Mouse (Mus musculus) CH12.LX (cell line): ENCODE data around the gene Pdap1. TPM values are rescaled to one million over a fixed set of nuclear protein-coding genes. Genes with fewer than 3 reads are reported as not detected.
"Not testable (repeated sequence)": the region's sequence is repeated elsewhere in the genome, so short reads cannot be mapped to it uniquely, and the experiment has no call there.

Experiments
- DNase-seq: peaks from one replicate; pipeline ENCODE4 v3.0.0-alpha.2; 2013; ENCODE audit errors: extremely low read depth
- H3K27ac ChIP-seq: 2 replicates; pipeline ENCODE4 v1.5.1; 2012; ENCODE audit warnings: low read depth, mild to moderate bottlenecking, control low read depth, moderate library complexity; ENCODE audit not compliant: insufficient read depth
- H3K27me3 ChIP-seq: replicated peaks from 2 replicates; pipeline ENCODE3; 2012; ENCODE audit warnings: inconsistent platforms
- H3K36me3 ChIP-seq, 2 experiments: replicated peaks in 1 of 2; 2 replicates each; pipeline versions ENCODE3 to v1.6.1; 2012; ENCODE audit warnings: inconsistent platforms in 1 of 2, low read length in 1 of 2, mild to moderate bottlenecking in 1 of 2, mixed read lengths in 1 of 2, moderate library complexity in 1 of 2; ENCODE audit not compliant: control insufficient read depth in 1 of 2, insufficient read depth in 1 of 2
- H3K4me1 ChIP-seq, 2 experiments: 2 replicates each; pipeline ENCODE4 v1.6.1; 2012; ENCODE audit warnings: inconsistent platforms in 1 of 2, moderate library complexity in 1 of 2; ENCODE audit not compliant: insufficient read depth in 2 of 2, control insufficient read depth in 1 of 2
- H3K4me2 ChIP-seq: 2 replicates; pipeline ENCODE4 v1.6.1; 2012; ENCODE audit warnings: low read depth, mild to moderate bottlenecking, control low read depth; ENCODE audit not compliant: poor library complexity, insufficient read depth, severe bottlenecking
- H3K4me3 ChIP-seq, 3 experiments: fragments of 150-350 bp in 1 of 3; sonication (generic) in 1 of 3; replicated peaks in 1 of 3; 2 replicates each; pipeline versions ENCODE3 to v1.5.1; 2011 to 2012; ENCODE audit warnings: low read depth in 2 of 3, low read length in 2 of 3, mild to moderate bottlenecking in 2 of 3, moderate library complexity in 2 of 3, control low read depth in 1 of 3, improper control_type of control experiment in 1 of 3, inconsistent platforms in 1 of 3, mixed read lengths in 1 of 3; ENCODE audit not compliant: poor library complexity in 1 of 3
- H3K79me2 ChIP-seq: replicated peaks from 2 replicates; pipeline ENCODE4 v1.6.1; 2012; ENCODE audit warnings: mild to moderate bottlenecking, moderate library complexity; ENCODE audit not compliant: control insufficient read depth, poor library complexity, insufficient read depth, severe bottlenecking; ENCODE audit errors: extremely low read depth
- H3K9ac ChIP-seq: 2 replicates; pipeline ENCODE4 v1.6.1; 2012; ENCODE audit warnings: low read depth, mild to moderate bottlenecking, control low read depth, moderate library complexity; ENCODE audit not compliant: insufficient read depth
- H3K9me3 ChIP-seq: replicated peaks from 2 replicates; pipeline ENCODE3; 2012; ENCODE audit warnings: low read length, inconsistent platforms, mixed read lengths
- CHD1 ChIP-seq: IDR thresholded peaks from 2 replicates; pipeline ENCODE4 v1.6.1; 2012; ENCODE audit warnings: low read depth, low read length, improper control_type of control experiment, inconsistent platforms
- CTCF ChIP-seq, 2 experiments: IDR thresholded peaks in 1 of 2; conservative IDR thresholded peaks in 1 of 2; 2 replicates each; pipeline ENCODE4 v1.5.1; 2011 to 2012; ENCODE audit warnings: low read depth in 2 of 2, low read length in 2 of 2, improper control_type of control experiment in 1 of 2, inconsistent platforms in 1 of 2, mild to moderate bottlenecking in 1 of 2, moderate library complexity in 1 of 2
- E2F4 ChIP-seq: IDR thresholded peaks from 2 replicates; pipeline ENCODE4 v1.6.1; 2011; ENCODE audit warnings: low read depth, low read length, improper control_type of control experiment; ENCODE audit not compliant: insufficient replicate concordance
- IRF4 ChIP-seq: IDR thresholded peaks from 2 replicates; pipeline ENCODE4 v1.6.1; 2014; ENCODE audit warnings: low read depth, mild to moderate bottlenecking, inconsistent platforms, low read length, improper control_type of control experiment
- JUN ChIP-seq: IDR thresholded peaks from 2 replicates; pipeline ENCODE4 v1.6.1; 2011; ENCODE audit warnings: low read depth, mild to moderate bottlenecking, low read length, improper control_type of control experiment, moderate library complexity; ENCODE audit not compliant: insufficient read depth
- KAT2A ChIP-seq: IDR thresholded peaks from 2 replicates; pipeline ENCODE4 v1.6.1; 2012; ENCODE audit warnings: low read length, improper control_type of control experiment, inconsistent platforms; ENCODE audit not compliant: insufficient replicate concordance
- MAZ ChIP-seq: IDR thresholded peaks from 2 replicates; pipeline ENCODE4 v1.6.1; 2012; ENCODE audit warnings: low read depth, mild to moderate bottlenecking, inconsistent platforms, low read length, improper control_type of control experiment, moderate library complexity
- NELFE ChIP-seq: IDR thresholded peaks from 2 replicates; pipeline ENCODE4 v1.6.1; 2011; ENCODE audit warnings: low read depth, low read length, improper control_type of control experiment
- NRF1 ChIP-seq: IDR thresholded peaks from 2 replicates; pipeline ENCODE4 v1.6.1; 2014; ENCODE audit warnings: low read depth, mild to moderate bottlenecking, inconsistent platforms, low read length, improper control_type of control experiment, moderate library complexity
- POLR2A ChIP-seq: IDR thresholded peaks from 2 replicates; pipeline ENCODE4 v1.6.1; 2011; ENCODE audit warnings: low read depth, mild to moderate bottlenecking, improper control_type of control experiment, low read length
- SIN3A ChIP-seq: IDR thresholded peaks from 2 replicates; pipeline ENCODE4 v1.6.1; 2012; ENCODE audit warnings: low read length, improper control_type of control experiment, inconsistent platforms
- TCF12 ChIP-seq: IDR thresholded peaks from 2 replicates; pipeline ENCODE4 v1.6.1; 2014; ENCODE audit warnings: low read depth, mild to moderate bottlenecking, inconsistent platforms, low read length, improper control_type of control experiment
- UBTF ChIP-seq: IDR thresholded peaks from 2 replicates; pipeline ENCODE4 v1.6.1; 2012; ENCODE audit warnings: low read depth, mild to moderate bottlenecking, inconsistent platforms, low read length, improper control_type of control experiment, moderate library complexity
- USF2 ChIP-seq: conservative IDR thresholded peaks from 2 replicates; pipeline ENCODE4 v1.6.1; 2011; ENCODE audit warnings: low read depth, low read length, improper control_type of control experiment
- ZC3H11A ChIP-seq: IDR thresholded peaks from 2 replicates; pipeline ENCODE4 v1.6.1; 2012; ENCODE audit warnings: low read depth, mild to moderate bottlenecking, inconsistent platforms, low read length, improper control_type of control experiment
- dilution Hi-C: fragments of 300-500 bp; cut with MboI; formaldehyde crosslinking; loops from 2 replicates; pipeline ENCODE4 v1.14.3; 2020; ENCODE audit warnings: low sequenced_read_pairs; ENCODE audit not compliant: extremely low pct_unique_long_range_greater_than_20kb, extremely low pct_ligation_motif_present
- in situ Hi-C: fragments of 300-500 bp; cut with MboI; formaldehyde crosslinking; loops from 3 replicates; pipeline ENCODE4 v1.14.3; 2019; ENCODE audit warnings: low sequenced_read_pairs, low pct_ligation_motif_present, low pct_unique_long_range_greater_than_20kb, mixed read lengths
- polyA plus RNA-seq: library from polyadenylated mRNA; unstranded; fragments of >175 nt; gene quantifications from 2 replicates; pipeline ENCODE4 v1.2.1, GENCODE M21; 2012; ENCODE audit warnings: low read depth; ENCODE audit not compliant: insufficient read length
- total RNA-seq, 2 experiments: library from RNA; depleted of rRNA; stranded (reverse); fragments of 300-350 nt in 1 of 2; fragments of >200 nt in 1 of 2; gene quantifications; 2 replicates each; pipeline ENCODE4 v1.2.3; 2012 to 2014

Gene Pdap1
- total and polyA plus RNA-seq, 3 experiments = 58.9 to 267 (median 86.7) TPM

GRCm38 (mm10) chr5:145083201-145083600, 56.8 kb downstream of the Pdap1 start:
- Histone ChIP-seq H3K4me3 (peak overlapping the region in 1 of 3 experiments; percentile 67), H3K36me3 (peaks cover 0 to 16% of the 10 kb centered on the region in 2 experiments), H3K79me2 (peaks cover 36% of the 10 kb centered on the region), H3K4me2 (peak overlapping the region; percentile 74), H3K4me1 (peaks cover 5 to 16% of the 10 kb centered on the region in 2 experiments; a peak in 3 of 4 replicates)
- H3K27ac ChIP-seq, H3K9me3 ChIP-seq, dilution Hi-C loops, H3K27me3 ChIP-seq, DNase-seq, H3K9ac ChIP-seq: not testable (repeated sequence)
- in situ Hi-C loops = loop anchor here (5.0 kb wide), 1 partner anchor 86 kb away; no protein-coding TSS in a partner anchor

GRCm38 (mm10) chr5:145081866-145082613, 58.0 kb downstream of the Pdap1 start:
- Histone ChIP-seq H3K4me1 (peaks cover 5 to 16% of the 10 kb centered on the region in 2 experiments; a peak in 3 of 4 replicates), H3K4me2 (no peak overlapping the region), H3K27ac (no peak overlapping the region), H3K27me3 (peaks cover 2% of the 10 kb centered on the region), H3K9ac (no peak overlapping the region), H3K79me2 (peaks cover 30% of the 10 kb centered on the region), H3K9me3 (no peaks in the 10 kb centered on the region), H3K36me3 (peaks cover 0 to 13% of the 10 kb centered on the region in 2 experiments), H3K4me3 (no peak overlapping the region)
- dilution Hi-C loops = no loop called here
- in situ Hi-C loops = loop anchor here (5.0 kb wide), 1 partner anchor 85 kb away; no protein-coding TSS in a partner anchor
- TF ChIP-seq JUN = no peak
- no peak for TF ChIP-seq E2F4
- no peak for TF ChIP-seq MAZ
- no peak for TF ChIP-seq SIN3A
- no peak for TF ChIP-seq NELFE
- TF ChIP-seq CHD1 = no peak
- no peak for TF ChIP-seq IRF4
- TF ChIP-seq ZC3H11A = no peak
- TF ChIP-seq KAT2A = no peak
- TF ChIP-seq NRF1 = no peak
- TF ChIP-seq TCF12 = no peak
- no peak for TF ChIP-seq POLR2A
- no peak for TF ChIP-seq CTCF (conservative IDR thresholded peaks at IDR 0.05 in 1 of 2, IDR thresholded peaks at IDR 0.05 in 1 of 2; ENCODE audit: low read depth in 2 of 2, low read length in 2 of 2)
- TF ChIP-seq UBTF = no peak
- TF ChIP-seq USF2 = no peak
- DNase-seq = no peak

Other genes with a start within 250 kb of the Pdap1 start
- gene Smurf1, start 174.4 kb downstream of the Pdap1 start, total RNA-seq (2012; rRNA removed) = 4.1 and 4.3 TPM in 2 replicates
- gene Smurf1, start 174.4 kb downstream of the Pdap1 start, total RNA-seq (2014; rRNA removed) = 2.9 and 3.1 TPM in 2 replicates
- 6.6 and 7.2 TPM in 2 replicates for gene Smurf1, start 174.4 kb downstream of the Pdap1 start, polyA plus RNA-seq
- not detected in 2 replicates for gene Gm4871, start 107.5 kb downstream of the Pdap1 start, total RNA-seq (2012; rRNA removed)
- not detected in 2 replicates for gene Gm4871, start 107.5 kb downstream of the Pdap1 start, total RNA-seq (2014; rRNA removed)
- not detected in 2 replicates for gene Gm4871, start 107.5 kb downstream of the Pdap1 start, polyA plus RNA-seq
- gene 1700018F24Rik, start 97.2 kb downstream of the Pdap1 start, total RNA-seq (2012; rRNA removed) = not detected in 2 replicates
- gene 1700018F24Rik, start 97.2 kb downstream of the Pdap1 start, total RNA-seq (2014; rRNA removed) = not detected in 2 replicates
- not detected in 2 replicates for gene 1700018F24Rik, start 97.2 kb downstream of the Pdap1 start, polyA plus RNA-seq
- gene Arpc1a, start 56.4 kb downstream of the Pdap1 start, total RNA-seq (2012; rRNA removed) = 57.5 and 59.2 TPM in 2 replicates
- 56.5 and 59.5 TPM in 2 replicates for gene Arpc1a, start 56.4 kb downstream of the Pdap1 start, total RNA-seq (2014; rRNA removed)
- 68.9 and 83.2 TPM in 2 replicates for gene Arpc1a, start 56.4 kb downstream of the Pdap1 start, polyA plus RNA-seq
- gene Kpna7, start 56.2 kb downstream of the Pdap1 start, total RNA-seq (2012; rRNA removed) = not detected in 2 replicates
- not detected in 2 replicates for gene Kpna7, start 56.2 kb downstream of the Pdap1 start, total RNA-seq (2014; rRNA removed)
- gene Kpna7, start 56.2 kb downstream of the Pdap1 start, polyA plus RNA-seq = 0.26 TPM in 1 of 2 replicates, not detected in the other
- 516 and 548 TPM in 2 replicates for gene Arpc1b, start 26.0 kb downstream of the Pdap1 start, total RNA-seq (2012; rRNA removed)
- gene Arpc1b, start 26.0 kb downstream of the Pdap1 start, total RNA-seq (2014; rRNA removed) = 317 and 330 TPM in 2 replicates
- gene Arpc1b, start 26.0 kb downstream of the Pdap1 start, polyA plus RNA-seq = 441 and 472 TPM in 2 replicates
- 155 and 209 TPM in 2 replicates for gene Bud31, start 124 bp upstream of the Pdap1 start, total RNA-seq (2012; rRNA removed)
- 282 and 342 TPM in 2 replicates for gene Bud31, start 124 bp upstream of the Pdap1 start, total RNA-seq (2014; rRNA removed)
- 211 and 249 TPM in 2 replicates for gene Bud31, start 124 bp upstream of the Pdap1 start, polyA plus RNA-seq
- 13.9 and 15.3 TPM in 2 replicates for gene Ptcd1, start 26.9 kb upstream of the Pdap1 start, total RNA-seq (2012; rRNA removed)
- 10.6 and 11.4 TPM in 2 replicates for gene Ptcd1, start 26.9 kb upstream of the Pdap1 start, total RNA-seq (2014; rRNA removed)
- 11.7 and 12.3 TPM in 2 replicates for gene Ptcd1, start 26.9 kb upstream of the Pdap1 start, polyA plus RNA-seq
- gene Cpsf4, start 27.0 kb upstream of the Pdap1 start, total RNA-seq (2012; rRNA removed) = 59.2 and 68.4 TPM in 2 replicates
- gene Cpsf4, start 27.0 kb upstream of the Pdap1 start, total RNA-seq (2014; rRNA removed) = 70.7 and 75.2 TPM in 2 replicates
- 54.6 and 56.3 TPM in 2 replicates for gene Cpsf4, start 27.0 kb upstream of the Pdap1 start, polyA plus RNA-seq
- gene Atp5j2, start 51.8 kb upstream of the Pdap1 start, total RNA-seq (2012; rRNA removed) = 440 and 469 TPM in 2 replicates
- gene Atp5j2, start 51.8 kb upstream of the Pdap1 start, total RNA-seq (2014; rRNA removed) = 202 and 229 TPM in 2 replicates
- 327 and 397 TPM in 2 replicates for gene Atp5j2, start 51.8 kb upstream of the Pdap1 start, polyA plus RNA-seq
- 11.5 and 12.1 TPM in 2 replicates for gene Zkscan14, start 61.6 kb upstream of the Pdap1 start, total RNA-seq (2012; rRNA removed)
- gene Zkscan14, start 61.6 kb upstream of the Pdap1 start, total RNA-seq (2014; rRNA removed) = 10.7 and 12.8 TPM in 2 replicates
- gene Zkscan14, start 61.6 kb upstream of the Pdap1 start, polyA plus RNA-seq = 10.1 and 10.5 TPM in 2 replicates
- 5.6 and 6.2 TPM in 2 replicates for gene Zkscan5, start 64.3 kb upstream of the Pdap1 start, total RNA-seq (2012; rRNA removed)
- gene Zkscan5, start 64.3 kb upstream of the Pdap1 start, total RNA-seq (2014; rRNA removed) = 4.7 and 5.0 TPM in 2 replicates
- gene Zkscan5, start 64.3 kb upstream of the Pdap1 start, polyA plus RNA-seq = 4.4 and 5.3 TPM in 2 replicates
- gene Zfp655, start 91.5 kb upstream of the Pdap1 start, total RNA-seq (2012; rRNA removed) = 18.2 and 20.7 TPM in 2 replicates
- gene Zfp655, start 91.5 kb upstream of the Pdap1 start, total RNA-seq (2014; rRNA removed) = 21.9 and 24.6 TPM in 2 replicates
- 18.1 and 18.5 TPM in 2 replicates for gene Zfp655, start 91.5 kb upstream of the Pdap1 start, polyA plus RNA-seq
- gene Zscan25, start 140.3 kb upstream of the Pdap1 start, total RNA-seq (2012; rRNA removed) = 12.2 and 13.5 TPM in 2 replicates
- 9.8 and 11.8 TPM in 2 replicates for gene Zscan25, start 140.3 kb upstream of the Pdap1 start, total RNA-seq (2014; rRNA removed)
- 19.5 and 20.1 TPM in 2 replicates for gene Zscan25, start 140.3 kb upstream of the Pdap1 start, polyA plus RNA-seq
- gene Cyp3a57, start 205.0 kb upstream of the Pdap1 start, total RNA-seq (2012; rRNA removed) = not detected in 2 replicates
- gene Cyp3a57, start 205.0 kb upstream of the Pdap1 start, total RNA-seq (2014; rRNA removed) = not detected in 2 replicates
- not detected in 2 replicates for gene Cyp3a57, start 205.0 kb upstream of the Pdap1 start, polyA plus RNA-seq